Mouse (Mus musculus): ENCODE results near the gene Nat8f4. TPM values are rescaled to one million over a fixed set of nuclear protein-coding genes. Genes with fewer than 3 reads are reported as not detected.

Nat8f4 gene
- polyA plus RNA-seq, 1 experiment from 2014 or later = 6.3 TPM

DNA sequence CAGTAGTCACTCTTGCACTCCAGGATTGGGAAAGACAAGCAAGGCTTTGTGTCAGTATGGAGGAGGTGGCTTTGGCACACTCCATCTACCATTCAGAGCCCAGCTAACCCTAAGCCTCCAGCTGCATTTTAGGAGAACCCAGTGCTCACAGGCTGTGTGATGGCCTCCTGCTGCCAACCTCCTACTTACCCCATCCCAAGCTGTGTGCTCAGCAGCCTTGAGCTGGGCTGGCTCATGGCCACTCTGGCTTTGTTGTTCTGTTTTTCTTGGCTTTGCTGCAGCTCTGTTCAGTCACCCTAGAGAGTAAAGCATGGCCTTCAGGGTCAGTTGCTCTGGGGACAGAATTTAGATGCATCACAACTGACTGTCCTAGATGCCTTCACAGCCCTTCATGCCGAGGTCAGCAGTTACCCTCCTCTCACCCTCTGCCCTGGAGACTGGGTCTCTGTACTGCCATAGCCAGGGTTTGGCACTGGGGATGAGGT is 48.4 kb downstream of the Nat8f4 start:
- H3K9ac ChIP-seq = no peak overlapping the region
- no peak overlapping the region for H3K4me2 ChIP-seq
- no peak overlapping the region for H3K4me3 ChIP-seq (replicated peaks)
- H3K36me3 ChIP-seq = no peaks in the 10 kb centered on the region
- WGBS = 64% methylated on average over 1 of the region's 1 CpGs
- no peak overlapping the region for H3K27ac ChIP-seq
- peaks cover 6% of the 10 kb centered on the region for H3K4me1 ChIP-seq
- H3K27me3 ChIP-seq = no peaks in the 10 kb centered on the region
- H3K9me3 ChIP-seq (replicated peaks) = no peaks in the 10 kb centered on the region
- peak; percentile 77 for ATAC-seq (replicated peaks; ENCODE audit: low FRiP score)

DNA sequence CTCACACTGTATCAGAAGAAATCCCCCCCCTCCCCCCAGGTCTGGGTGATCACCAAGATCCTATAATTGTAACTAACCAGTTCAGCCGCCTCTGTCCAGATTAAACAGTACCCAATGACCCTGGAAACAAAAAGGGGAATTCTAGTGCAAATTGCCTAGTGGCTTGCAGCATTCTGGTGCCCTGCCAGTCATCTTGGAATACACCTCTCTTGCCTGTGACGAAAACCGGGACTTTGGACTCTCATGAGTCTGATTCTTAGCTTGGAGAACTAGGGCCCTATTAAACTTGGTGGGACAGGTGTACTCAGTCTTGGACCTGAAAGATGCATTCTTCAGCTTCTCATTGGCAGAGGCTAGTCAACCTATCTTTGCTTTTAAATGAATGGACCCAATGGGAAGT is 51.2 kb downstream of the Nat8f4 start:
- 83% methylated on average over 3 of the region's 3 CpGs for WGBS
- ATAC-seq (replicated peaks; ENCODE audit: low FRiP score) = no peak

DNA sequence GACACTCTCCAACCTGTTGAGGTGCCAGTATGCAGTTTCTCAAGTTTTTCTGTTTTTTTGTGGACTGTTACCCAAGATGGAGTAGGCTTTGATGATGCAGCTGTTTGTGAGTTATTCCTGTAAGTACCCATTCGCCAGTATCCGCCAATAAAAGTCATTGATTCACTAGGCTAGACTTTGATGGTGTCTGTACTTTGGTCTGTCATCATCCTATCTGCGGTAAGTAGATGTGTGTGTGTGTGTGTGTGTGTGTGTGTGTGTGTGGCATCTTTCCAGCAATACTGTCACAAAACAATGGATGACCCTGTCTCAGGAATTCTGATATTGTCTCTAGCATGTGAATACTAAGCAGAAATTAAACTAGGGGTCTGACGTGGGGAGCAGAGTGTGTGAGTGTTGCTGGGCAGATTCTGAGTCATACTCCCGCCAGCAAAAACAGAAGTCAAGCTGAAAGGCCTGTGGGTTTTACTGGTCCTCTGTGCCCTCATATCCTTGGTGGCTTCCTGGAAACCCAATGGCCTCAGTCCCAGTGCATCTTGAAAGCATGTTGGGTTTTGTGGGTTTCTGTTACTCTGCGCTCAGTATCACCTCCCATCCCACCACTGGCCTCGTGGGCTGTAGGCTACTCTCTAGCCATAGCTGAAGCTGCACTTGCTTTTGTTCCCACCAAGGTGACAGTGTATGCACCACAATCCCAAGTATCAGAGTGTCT is 53.5 kb downstream of the Nat8f4 start:
- H3K27ac ChIP-seq = no peak overlapping the region
- H3K4me3 ChIP-seq (replicated peaks) = no peak overlapping the region
- H3K9ac ChIP-seq = no peak overlapping the region
- H3K27me3 ChIP-seq = no peaks in the 10 kb centered on the region
- no peaks in the 10 kb centered on the region for H3K9me3 ChIP-seq (replicated peaks)
- H3K36me3 ChIP-seq = no peaks in the 10 kb centered on the region
- no peak overlapping the region for H3K4me2 ChIP-seq
- no peak for ATAC-seq (replicated peaks; ENCODE audit: low FRiP score)
- WGBS = 91% methylated on average over 7 of the region's 7 CpGs
- H3K4me1 ChIP-seq = peaks cover 2% of the 10 kb centered on the region

More for the DNA sequence above, 51.2 kb downstream of the Nat8f4 start:
- H3K4me3 ChIP-seq (replicated peaks) = no peak overlapping the region
- peaks cover 6% of the 10 kb centered on the region for H3K4me1 ChIP-seq
- no peak overlapping the region for H3K27ac ChIP-seq
- no peaks in the 10 kb centered on the region for H3K27me3 ChIP-seq
- no peak overlapping the region for H3K9ac ChIP-seq
- H3K36me3 ChIP-seq = no peaks in the 10 kb centered on the region
- H3K4me2 ChIP-seq = no peak overlapping the region
- no peaks in the 10 kb centered on the region for H3K9me3 ChIP-seq (replicated peaks)

DNA sequence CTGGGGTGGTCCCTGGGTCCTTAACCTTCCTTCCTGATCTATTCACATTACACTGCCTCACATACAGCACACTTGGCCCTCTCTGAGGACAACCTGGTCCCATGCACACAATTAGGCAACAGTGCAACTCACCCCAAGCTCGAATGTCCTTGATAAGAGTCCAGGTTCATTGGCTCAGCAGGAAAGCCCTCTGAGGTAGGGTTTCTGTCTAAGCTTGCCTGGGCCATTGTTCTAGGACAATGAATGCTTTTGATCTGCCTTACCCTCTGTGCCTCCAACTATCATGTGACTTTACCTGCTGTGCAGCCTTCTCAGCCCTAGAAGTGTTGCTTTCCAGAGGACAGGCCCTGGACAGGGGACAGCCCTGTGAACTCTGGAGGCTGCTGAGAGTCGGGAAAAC is 55.4 kb downstream of the Nat8f4 start:
- H3K4me1 ChIP-seq = no peaks in the 10 kb centered on the region

More for the DNA sequence above, 55.4 kb downstream of the Nat8f4 start:
- 44% methylated on average over 2 of the region's 2 CpGs for WGBS
- H3K36me3 ChIP-seq = no peaks in the 10 kb centered on the region
- no peak for ATAC-seq (replicated peaks; ENCODE audit: low FRiP score)
- H3K4me2 ChIP-seq = no peak overlapping the region
- no peaks in the 10 kb centered on the region for H3K27me3 ChIP-seq
- H3K27ac ChIP-seq = no peak overlapping the region
- H3K9me3 ChIP-seq (replicated peaks) = no peaks in the 10 kb centered on the region
- H3K9ac ChIP-seq = no peak overlapping the region
- H3K4me3 ChIP-seq (replicated peaks) = no peak overlapping the region

Other genes with a start within 250 kb of the Nat8f4 start
- not detected in 2 replicates for gene Nat8f7, start 191.7 kb downstream of the Nat8f4 start, polyA plus RNA-seq (2015; fragmentation: Nextera tagmentation; extraction: Ambion mirVana)
- 0.13 TPM in 1 of 2 replicates, not detected in the other for gene Nat8f3, start 139.1 kb downstream of the Nat8f4 start, polyA plus RNA-seq (2015; fragmentation: Nextera tagmentation; extraction: Ambion mirVana)
- gene Nat8f6, start 83.9 kb downstream of the Nat8f4 start, polyA plus RNA-seq (2015; fragmentation: Nextera tagmentation; extraction: Ambion mirVana) = 0.24 TPM in 1 of 2 replicates, not detected in the other
- not detected in 2 replicates for gene Nat8f5, start 83.9 kb downstream of the Nat8f4 start, polyA plus RNA-seq (2015; fragmentation: Nextera tagmentation; extraction: Ambion mirVana)
- 1.3 TPM in 2 replicates for gene Nat8, start 72.8 kb downstream of the Nat8f4 start, polyA plus RNA-seq (2015; fragmentation: Nextera tagmentation; extraction: Ambion mirVana)
- 1.2 and 1.5 TPM in 2 replicates for gene Nat8f2, start 35.7 kb downstream of the Nat8f4 start, polyA plus RNA-seq (2015; fragmentation: Nextera tagmentation; extraction: Ambion mirVana)
- gene Tprkb, start 7.0 kb upstream of the Nat8f4 start, polyA plus RNA-seq (2015; fragmentation: Nextera tagmentation; extraction: Ambion mirVana) = 41.0 and 41.6 TPM in 2 replicates
- 46.6 and 52.7 TPM in 2 replicates for gene Nat8f1, start 10.8 kb upstream of the Nat8f4 start, polyA plus RNA-seq (2015; fragmentation: Nextera tagmentation; extraction: Ambion mirVana)
- gene Dusp11, start 56.8 kb upstream of the Nat8f4 start, polyA plus RNA-seq (2015; fragmentation: Nextera tagmentation; extraction: Ambion mirVana) = 44.1 and 45.0 TPM in 2 replicates
- not detected in 2 replicates for gene Figla, start 111.3 kb upstream of the Nat8f4 start, polyA plus RNA-seq (2015; fragmentation: Nextera tagmentation; extraction: Ambion mirVana)
- gene Add2, start 123.8 kb upstream of the Nat8f4 start, polyA plus RNA-seq (2015; fragmentation: Nextera tagmentation; extraction: Ambion mirVana) = 5.9 and 7.2 TPM in 2 replicates

Measured in kidney, embryonic 15.5 days (tissue).